Mouse (Mus musculus): ENCODE measurements around the gene Nodal. TPM values are rescaled to one million over a fixed set of nuclear protein-coding genes. Genes with fewer than 3 reads are reported as not detected.
A peak's percentile ranks its signal among the peaks of the same experiment; 100 is the strongest.

Nodal gene
- polyA plus RNA-seq, 1 experiment from 2014 or later: 0.20 TPM

DNA sequence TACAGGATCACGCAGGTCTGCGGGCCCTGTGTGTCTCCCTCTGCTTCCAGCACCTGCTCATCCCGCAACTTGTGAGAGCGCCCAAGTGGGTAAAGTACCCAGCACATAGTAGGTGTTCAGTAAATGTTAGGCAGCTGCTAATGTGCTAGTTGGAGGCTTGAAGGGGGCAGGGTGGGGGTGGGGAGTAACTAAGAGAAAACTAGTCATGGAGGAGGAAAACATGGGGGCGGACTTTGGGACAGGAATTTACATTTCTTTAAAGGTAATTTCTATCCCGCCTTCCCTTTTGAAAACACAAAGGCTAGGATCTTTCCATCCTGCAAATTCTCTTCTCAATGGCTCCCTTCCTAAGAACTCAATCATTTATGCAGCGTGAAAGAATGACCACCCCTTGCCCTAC, 1.2 kb upstream of the Nodal start:
- 39% methylated on average over 7 of the region's 7 CpGs for WGBS
- Histone ChIP-seq H3K9ac (no peak overlapping the region), H3K4me3 (replicated peaks) (no peak overlapping the region), H3K9me3 (replicated peaks) (no peaks in the 10 kb centered on the region), H3K36me3 (no peaks in the 10 kb centered on the region), H3K27me3 (peaks cover 55% of the 10 kb centered on the region), H3K27ac (replicated peaks) (no peak overlapping the region), H3K4me2 (replicated peaks) (no peak overlapping the region), H3K4me1 (peaks cover 11% of the 10 kb centered on the region)
- no peak for ATAC-seq (ENCODE audit: insufficient number of reproducible peaks, low FRiP score, low TSS enrichment, low read depth)

DNA sequence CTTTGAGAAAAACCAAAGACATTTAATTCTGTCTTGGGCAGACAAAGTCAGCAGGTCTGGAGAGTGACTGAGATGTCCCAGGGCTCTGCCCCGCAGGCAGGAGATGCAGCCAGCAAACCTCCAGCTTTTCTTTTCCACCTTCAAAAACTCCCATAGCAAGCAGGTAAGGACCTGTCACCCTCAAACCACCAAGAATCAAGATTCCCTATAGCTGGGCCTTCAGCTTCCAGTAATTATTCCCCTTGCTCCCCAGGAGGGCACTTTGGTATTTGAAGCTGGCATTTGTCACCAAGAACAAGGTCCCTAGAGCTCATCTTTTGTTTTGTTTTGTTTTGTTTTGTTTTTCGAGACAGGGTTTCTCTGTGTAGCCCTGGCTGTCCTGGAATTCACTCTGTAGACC, 726 bp upstream of the Nodal start:
- ATAC-seq (ENCODE audit: insufficient number of reproducible peaks, low FRiP score, low TSS enrichment, low read depth): no peak
- peaks cover 55% of the 10 kb centered on the region for H3K27me3 ChIP-seq

DNA sequence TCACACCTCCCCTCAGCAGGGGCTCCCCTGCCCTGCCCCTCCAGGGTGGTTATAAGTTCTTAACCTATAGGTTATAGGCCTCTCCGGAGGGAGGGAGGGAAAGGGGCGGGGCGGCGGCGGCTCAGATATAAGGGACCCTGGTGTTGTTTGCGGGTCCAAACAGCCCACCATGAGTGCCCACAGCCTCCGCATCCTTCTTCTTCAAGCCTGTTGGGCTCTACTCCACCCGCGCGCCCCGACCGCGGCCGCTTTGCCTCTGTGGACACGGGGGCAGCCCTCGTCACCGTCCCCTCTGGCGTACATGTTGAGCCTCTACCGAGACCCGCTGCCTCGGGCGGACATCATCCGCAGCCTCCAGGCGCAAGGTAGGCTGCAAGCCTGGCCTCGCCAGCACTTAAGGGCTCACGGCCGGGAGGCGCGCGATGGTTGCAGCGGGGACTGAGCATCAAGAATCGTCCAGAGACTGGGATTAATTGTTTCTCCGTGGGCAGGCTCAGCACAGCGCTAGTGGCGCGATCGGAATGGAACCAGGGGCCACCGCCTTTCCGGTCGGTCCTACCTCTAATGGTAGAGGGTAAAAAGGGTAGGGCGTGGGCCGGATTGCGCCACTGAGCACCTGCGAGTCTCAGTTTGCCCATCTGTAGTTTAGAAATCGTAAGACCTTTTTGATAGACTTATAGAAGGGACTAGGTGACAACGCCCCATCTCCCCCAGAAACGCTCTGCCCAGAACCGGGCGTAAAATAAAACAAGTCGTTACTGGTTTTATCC, 544 bp downstream of the Nodal start:
- Histone ChIP-seq H3K4me3 (replicated peaks) (peak overlapping the region; percentile 36), H3K36me3 (no peaks in the 10 kb centered on the region), H3K9me3 (replicated peaks) (no peaks in the 10 kb centered on the region), H3K27ac (replicated peaks) (no peak overlapping the region), H3K27me3 (peaks cover 55% of the 10 kb centered on the region), H3K4me1 (peaks cover 11% of the 10 kb centered on the region), H3K4me2 (replicated peaks) (peak overlapping the region; percentile 59), H3K9ac (no peak overlapping the region)
- no peak for ATAC-seq (ENCODE audit: insufficient number of reproducible peaks, low FRiP score, low TSS enrichment, low read depth)
- 3% methylated on average over 49 of the region's 50 CpGs for WGBS

More for the DNA sequence above, 726 bp upstream of the Nodal start:
- 52% methylated on average over 2 of the region's 2 CpGs for WGBS
- H3K4me1 ChIP-seq: peaks cover 11% of the 10 kb centered on the region
- no peaks in the 10 kb centered on the region for H3K36me3 ChIP-seq
- no peak overlapping the region for H3K4me3 ChIP-seq (replicated peaks)
- H3K9me3 ChIP-seq (replicated peaks): no peaks in the 10 kb centered on the region
- no peak overlapping the region for H3K9ac ChIP-seq
- no peak overlapping the region for H3K4me2 ChIP-seq (replicated peaks)
- H3K27ac ChIP-seq (replicated peaks): no peak overlapping the region

DNA sequence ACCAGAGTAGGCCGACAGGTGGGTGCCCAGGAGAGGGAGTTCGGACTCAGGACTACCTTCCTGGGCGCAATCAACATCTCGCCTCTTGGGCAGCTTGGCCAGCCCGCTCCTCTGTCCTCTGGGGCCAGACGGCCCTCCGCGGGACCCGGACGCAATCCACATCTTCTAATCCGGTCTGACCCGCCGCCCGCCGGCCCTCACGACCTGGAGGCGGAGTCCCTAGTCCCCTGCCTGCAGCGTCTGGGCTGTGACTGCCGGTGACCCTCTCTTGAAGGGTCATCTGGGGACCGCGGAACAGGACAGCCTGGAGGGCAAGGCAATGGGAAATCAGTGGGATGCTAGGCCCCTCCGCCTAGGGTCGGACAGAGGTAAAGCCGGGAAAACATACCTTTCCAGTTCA, 1.4 kb downstream of the Nodal start:
- Histone ChIP-seq H3K36me3 (no peaks in the 10 kb centered on the region), H3K27me3 (peaks cover 55% of the 10 kb centered on the region), H3K4me1 (peaks cover 11% of the 10 kb centered on the region), H3K4me2 (replicated peaks) (no peak overlapping the region), H3K9ac (no peak overlapping the region), H3K9me3 (replicated peaks) (no peaks in the 10 kb centered on the region), H3K27ac (replicated peaks) (no peak overlapping the region), H3K4me3 (replicated peaks) (no peak overlapping the region)
- no peak for ATAC-seq (ENCODE audit: insufficient number of reproducible peaks, low FRiP score, low TSS enrichment, low read depth)
- 12% methylated on average over 24 of the region's 24 CpGs for WGBS

DNA sequence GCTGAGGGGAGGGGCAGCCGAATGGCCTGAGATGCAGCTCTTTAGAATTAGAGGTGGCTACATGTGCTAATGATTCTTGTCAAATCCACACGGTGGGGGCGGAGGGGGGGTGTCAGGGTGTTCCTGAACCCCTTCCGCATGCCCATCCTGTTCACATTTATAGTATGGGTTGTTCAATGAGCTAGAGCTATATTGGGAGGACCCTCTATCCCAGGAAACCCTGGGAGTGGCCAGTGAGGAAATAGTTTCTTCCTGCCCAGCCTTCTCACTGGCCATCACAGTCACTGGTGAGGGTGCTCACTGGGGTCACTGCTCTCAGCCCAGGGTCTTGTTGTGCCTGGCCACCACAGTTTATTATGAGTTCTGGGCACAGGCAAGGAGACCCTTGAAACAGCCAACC, 2.2 kb downstream of the Nodal start:
- WGBS: 61% methylated on average over 4 of the region's 4 CpGs
- no peak overlapping the region for H3K27ac ChIP-seq (replicated peaks)
- H3K9me3 ChIP-seq (replicated peaks): no peaks in the 10 kb centered on the region
- H3K4me3 ChIP-seq (replicated peaks): no peak overlapping the region
- H3K4me2 ChIP-seq (replicated peaks): no peak overlapping the region
- H3K36me3 ChIP-seq: no peaks in the 10 kb centered on the region
- peaks cover 55% of the 10 kb centered on the region for H3K27me3 ChIP-seq
- ATAC-seq (ENCODE audit: insufficient number of reproducible peaks, low FRiP score, low TSS enrichment, low read depth): no peak
- H3K4me1 ChIP-seq: peaks cover 17% of the 10 kb centered on the region
- H3K9ac ChIP-seq: no peak overlapping the region

DNA sequence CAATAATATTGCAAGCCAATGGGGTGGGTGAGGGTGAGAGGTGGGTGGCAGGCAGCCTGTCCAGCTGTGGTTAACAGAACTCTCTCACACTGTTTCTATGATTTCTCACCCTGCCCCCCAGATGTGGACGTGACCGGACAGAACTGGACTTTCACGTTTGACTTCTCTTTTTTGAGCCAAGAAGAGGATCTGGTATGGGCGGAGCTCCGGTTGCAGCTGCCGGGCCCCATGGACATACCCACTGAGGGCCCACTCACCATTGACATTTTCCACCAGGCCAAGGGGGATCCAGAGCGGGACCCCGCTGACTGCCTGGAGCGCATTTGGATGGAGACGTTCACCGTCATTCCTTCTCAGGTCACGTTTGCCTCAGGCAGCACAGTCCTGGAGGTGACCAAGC, 5.1 kb downstream of the Nodal start:
- Histone ChIP-seq H3K36me3 (no peaks in the 10 kb centered on the region), H3K27me3 (peaks cover 30% of the 10 kb centered on the region), H3K9me3 (replicated peaks) (no peaks in the 10 kb centered on the region), H3K4me1 (peaks cover 15% of the 10 kb centered on the region), H3K9ac (no peak overlapping the region), H3K4me3 (replicated peaks) (no peak overlapping the region), H3K27ac (replicated peaks) (no peak overlapping the region), H3K4me2 (replicated peaks) (no peak overlapping the region)
- 75% methylated on average over 12 of the region's 12 CpGs for WGBS
- ATAC-seq (ENCODE audit: insufficient number of reproducible peaks, low FRiP score, low TSS enrichment, low read depth): no peak

DNA sequence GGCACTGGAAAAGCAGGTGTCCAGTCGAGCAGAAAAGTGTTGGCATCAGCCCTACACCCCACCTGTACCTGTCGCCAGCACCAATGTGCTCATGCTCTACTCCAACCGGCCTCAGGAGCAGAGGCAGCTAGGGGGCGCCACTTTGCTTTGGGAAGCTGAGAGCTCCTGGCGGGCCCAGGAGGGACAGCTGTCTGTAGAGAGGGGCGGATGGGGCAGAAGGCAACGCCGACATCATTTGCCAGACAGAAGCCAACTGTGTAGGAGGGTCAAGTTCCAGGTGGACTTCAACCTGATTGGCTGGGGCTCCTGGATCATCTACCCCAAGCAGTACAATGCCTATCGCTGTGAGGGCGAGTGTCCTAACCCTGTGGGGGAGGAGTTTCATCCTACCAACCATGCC, 5.5 kb downstream of the Nodal start:
- no peak overlapping the region for H3K4me2 ChIP-seq (replicated peaks)
- no peaks in the 10 kb centered on the region for H3K36me3 ChIP-seq
- WGBS: 39% methylated on average over 10 of the region's 10 CpGs
- H3K4me1 ChIP-seq: peaks cover 10% of the 10 kb centered on the region
- H3K9ac ChIP-seq: no peak overlapping the region
- peaks cover 26% of the 10 kb centered on the region for H3K27me3 ChIP-seq
- ATAC-seq (ENCODE audit: insufficient number of reproducible peaks, low FRiP score, low TSS enrichment, low read depth): no peak
- no peak overlapping the region for H3K27ac ChIP-seq (replicated peaks)
- H3K4me3 ChIP-seq (replicated peaks): no peak overlapping the region
- no peaks in the 10 kb centered on the region for H3K9me3 ChIP-seq (replicated peaks)

DNA sequence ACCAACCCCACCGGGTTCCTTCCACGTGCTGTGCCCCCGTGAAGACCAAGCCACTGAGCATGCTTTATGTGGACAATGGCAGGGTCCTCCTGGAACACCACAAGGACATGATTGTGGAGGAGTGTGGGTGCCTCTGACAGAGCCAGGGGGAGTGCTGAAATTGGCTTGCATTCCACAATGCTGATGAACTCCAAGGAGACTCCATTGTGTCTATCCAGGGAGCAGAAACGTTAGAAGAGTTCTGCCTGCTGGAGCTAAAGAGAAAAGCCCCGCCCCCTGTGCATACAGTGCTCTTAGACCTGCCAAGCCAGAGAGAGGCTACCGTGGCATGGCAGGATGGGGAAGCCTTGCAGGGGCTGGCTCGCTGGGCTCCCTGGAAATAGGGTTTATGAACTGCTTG, 6.7 kb downstream of the Nodal start:
- no peak overlapping the region for H3K4me3 ChIP-seq (replicated peaks)
- H3K4me1 ChIP-seq: peaks cover 9% of the 10 kb centered on the region; the same call in 1 of the 2 replicates
- H3K27me3 ChIP-seq: peaks cover 15% of the 10 kb centered on the region
- 0 out of 2 replicates have a peak, but pooled peaks cover 5% of the 10 kb centered on the region for H3K36me3 ChIP-seq
- whole genome bisulfite sequencing: 17% methylated on average over 7 of the region's 7 CpGs
- H3K4me2 ChIP-seq (replicated peaks): no peak overlapping the region; the same call in 1 of the 2 replicates
- H3K9me3 ChIP-seq (replicated peaks): no peaks in the 10 kb centered on the region
- ATAC-seq (ENCODE audit: insufficient number of reproducible peaks, low FRiP score, low TSS enrichment, low read depth): no peak
- no peak overlapping the region for H3K9ac ChIP-seq
- H3K27ac ChIP-seq (replicated peaks): no peak overlapping the region

DNA sequence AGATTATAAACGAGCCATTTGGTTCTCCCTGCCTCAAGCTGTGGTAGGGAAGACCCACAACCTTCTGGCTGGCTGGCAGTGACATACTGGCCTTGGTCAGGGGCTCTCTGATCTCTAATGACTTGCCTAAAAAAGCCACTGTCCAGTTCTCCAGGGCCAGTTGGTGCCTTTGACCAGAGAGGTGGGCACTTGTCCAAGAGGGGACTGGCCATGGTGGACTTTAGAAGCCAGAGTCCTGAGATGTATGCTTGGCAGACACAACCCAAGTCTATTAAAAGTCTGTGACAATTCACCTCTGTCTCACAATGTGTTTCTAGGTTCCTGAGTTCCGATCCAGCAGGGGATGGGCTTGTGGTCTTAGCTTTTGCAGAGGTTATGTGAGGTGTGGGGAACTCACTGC, 7.3 kb downstream of the Nodal start:
- ATAC-seq (ENCODE audit: insufficient number of reproducible peaks, low FRiP score, low TSS enrichment, low read depth): no peak
- H3K27me3 ChIP-seq: peaks cover 9% of the 10 kb centered on the region
- no peaks in the 10 kb centered on the region for H3K9me3 ChIP-seq (replicated peaks)
- H3K36me3 ChIP-seq: peaks cover 9% of the 10 kb centered on the region
- no peak overlapping the region for H3K27ac ChIP-seq (replicated peaks)
- H3K4me3 ChIP-seq (replicated peaks): no peak overlapping the region
- no peak overlapping the region for H3K4me2 ChIP-seq (replicated peaks)
- peaks cover 9% of the 10 kb centered on the region; the same call in 1 of the 2 replicates for H3K4me1 ChIP-seq
- WGBS: 64% methylated on average over 2 of the region's 2 CpGs
- H3K9ac ChIP-seq: no peak overlapping the region

DNA sequence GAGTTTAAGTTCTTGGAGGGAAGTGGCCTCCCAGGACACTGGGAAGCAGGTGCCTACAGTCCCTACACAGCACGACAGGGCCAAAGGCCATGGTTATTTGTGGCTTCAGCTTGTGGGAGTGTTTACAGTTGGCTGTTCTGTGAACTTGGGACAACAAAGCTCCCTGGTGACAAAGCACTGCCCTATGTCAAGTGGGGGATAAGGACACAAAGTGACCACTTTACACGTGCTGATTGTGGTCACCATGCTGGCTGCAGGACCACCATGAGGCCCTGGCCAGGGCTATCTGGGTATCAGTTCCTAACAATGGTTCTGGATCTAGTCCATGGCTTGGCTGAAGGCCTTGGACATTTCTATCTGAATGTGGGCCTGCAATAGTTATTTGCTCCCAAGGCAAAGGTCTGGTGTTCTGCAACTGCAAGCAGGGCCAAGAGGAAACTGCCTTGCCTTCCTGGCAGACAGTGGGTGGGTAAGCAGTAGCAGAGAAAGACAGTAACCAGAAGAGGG, 8.5 kb downstream of the Nodal start:
- Histone ChIP-seq H3K36me3 (peaks cover 21% of the 10 kb centered on the region), H3K27ac (replicated peaks) (no peak overlapping the region), H3K9me3 (replicated peaks) (no peaks in the 10 kb centered on the region), H3K27me3 (no peaks in the 10 kb centered on the region), H3K4me1 (peaks cover 9% of the 10 kb centered on the region; the same call in 1 of the 2 replicates), H3K4me3 (replicated peaks) (no peak overlapping the region), H3K9ac (no peak overlapping the region), H3K4me2 (replicated peaks) (no peak overlapping the region)
- WGBS: 56% methylated on average over 2 of the region's 2 CpGs
- no peak for ATAC-seq (ENCODE audit: insufficient number of reproducible peaks, low FRiP score, low TSS enrichment, low read depth)

DNA sequence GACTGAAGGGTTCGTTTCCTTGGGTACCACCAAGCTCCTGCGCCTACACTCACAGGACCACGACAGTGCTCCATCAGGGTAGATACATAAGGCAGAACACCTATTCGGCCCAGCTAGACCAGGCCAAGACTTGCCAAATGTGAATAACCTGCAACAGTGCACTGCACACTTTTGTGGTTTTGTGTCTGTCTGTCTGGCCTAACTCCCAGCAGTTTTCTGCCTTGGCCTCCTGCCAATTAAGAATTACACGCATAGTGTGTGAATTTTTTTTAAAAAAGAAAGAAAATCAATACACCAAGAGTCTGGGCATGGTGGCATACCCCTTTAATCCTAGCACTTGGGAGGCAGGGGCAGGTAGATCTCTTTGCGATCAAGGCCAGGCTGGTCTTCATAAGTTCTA, 10.2 kb downstream of the Nodal start:
- no peaks in the 10 kb centered on the region for H3K27me3 ChIP-seq
- peaks cover 9% of the 10 kb centered on the region; the same call in 1 of the 2 replicates for H3K4me1 ChIP-seq
- no peak overlapping the region for H3K9ac ChIP-seq
- no peak overlapping the region for H3K4me3 ChIP-seq (replicated peaks)
- H3K27ac ChIP-seq (replicated peaks): no peak overlapping the region
- no peak overlapping the region for H3K4me2 ChIP-seq (replicated peaks)
- H3K9me3 ChIP-seq (replicated peaks): no peaks in the 10 kb centered on the region
- peaks cover 30% of the 10 kb centered on the region for H3K36me3 ChIP-seq
- ATAC-seq (ENCODE audit: insufficient number of reproducible peaks, low FRiP score, low TSS enrichment, low read depth): no peak
- WGBS: 76% methylated on average over 6 of the region's 6 CpGs

DNA sequence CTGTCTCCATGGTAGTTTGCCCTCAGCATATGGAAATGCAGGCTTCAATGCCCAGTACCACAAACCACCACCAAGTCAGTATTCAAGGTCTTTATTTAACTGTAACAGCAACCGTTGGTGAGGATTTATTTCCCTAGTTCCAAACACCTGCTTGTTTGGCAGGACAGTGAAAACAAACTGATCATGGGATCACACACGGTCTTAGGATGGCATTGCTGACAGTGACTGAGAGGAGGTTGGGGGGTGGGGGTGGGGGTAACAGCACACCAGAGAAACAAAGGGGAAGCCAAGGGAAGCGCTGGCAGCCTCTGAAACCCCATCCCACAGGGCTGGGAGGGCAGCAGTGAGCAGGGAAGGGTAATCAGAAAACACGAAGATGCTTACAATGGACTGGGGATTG, 10.6 kb downstream of the Nodal start:
- Histone ChIP-seq H3K36me3 (peaks cover 35% of the 10 kb centered on the region), H3K4me3 (replicated peaks) (no peak overlapping the region), H3K27ac (replicated peaks) (no peak overlapping the region), H3K4me1 (peaks cover 9% of the 10 kb centered on the region; the same call in 1 of the 2 replicates), H3K4me2 (replicated peaks) (no peak overlapping the region), H3K27me3 (no peaks in the 10 kb centered on the region), H3K9ac (no peak overlapping the region), H3K9me3 (replicated peaks) (no peaks in the 10 kb centered on the region)
- WGBS: 65% methylated on average over 4 of the region's 4 CpGs
- no peak for ATAC-seq (ENCODE audit: insufficient number of reproducible peaks, low FRiP score, low TSS enrichment, low read depth)
